Mouse (Mus musculus) embryo, embryonic 10 days (tissue): ENCODE measurements at regions not wholly inside any gene's neighbourhood (a gene's known extent, or its start where the extent isn't known, plus 50 kb on each side); places are given as distances from the start of the nearest gene placed in this dataset.

Source experiments
- DNase-seq: peaks from one replicate; pipeline ENCODE4 v3.0.0-alpha.2; 2015; ENCODE audit warnings: low spot score

- no peak for DNase-seq
Measured at GRCm38 (mm10) chr15:11712481-11713274, 194.4 kb downstream of the Npr3 start.

GRCm38 (mm10) chr15:11701246-11701645 is 205.8 kb downstream of the Npr3 start:
- no peak for DNase-seq

DNA sequence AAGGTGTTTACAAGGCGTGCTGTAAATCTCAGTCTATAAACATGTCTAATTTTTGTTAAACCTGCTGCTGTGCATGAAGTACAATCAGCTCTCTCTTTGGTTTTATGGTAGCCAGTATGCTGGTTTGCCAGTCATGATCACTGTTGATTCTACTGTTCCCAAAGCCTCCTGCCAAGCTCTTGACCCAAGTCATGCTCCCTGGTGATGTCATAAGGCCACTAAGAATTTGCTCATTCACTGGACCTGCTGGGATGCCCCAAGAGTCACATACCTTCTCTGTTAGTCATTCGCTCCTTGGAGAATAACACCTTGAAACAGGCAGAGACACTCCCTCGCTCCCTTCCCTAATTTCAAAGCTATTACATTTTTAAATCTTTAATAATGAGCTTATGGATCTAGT is 207.2 kb downstream of the Npr3 start:
- DNase-seq: no peak

DNA sequence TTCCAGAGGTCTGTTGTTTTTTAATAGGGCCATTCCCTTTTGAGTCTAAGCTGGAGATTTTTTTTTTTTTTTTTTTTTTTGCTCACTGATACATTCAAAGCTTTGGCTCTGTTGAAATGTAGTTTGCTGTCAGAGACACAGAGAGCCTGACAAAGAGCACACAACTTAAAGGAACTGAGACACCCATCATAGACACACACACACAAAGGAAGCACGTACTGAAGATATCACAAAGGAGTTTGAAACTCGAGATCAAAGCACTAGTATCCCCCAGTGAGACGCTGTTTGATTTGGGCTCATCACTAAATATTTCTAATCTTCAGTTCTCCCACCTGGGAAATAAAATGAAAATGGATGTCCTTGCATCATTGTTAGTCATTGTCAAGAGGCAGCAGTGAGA is 210.0 kb downstream of the Npr3 start:
- DNase-seq: no peak

GRCm38 (mm10) chr15:11693772-11694270 is 213.3 kb downstream of the Npr3 start:
- DNase-seq: no peak

DNA sequence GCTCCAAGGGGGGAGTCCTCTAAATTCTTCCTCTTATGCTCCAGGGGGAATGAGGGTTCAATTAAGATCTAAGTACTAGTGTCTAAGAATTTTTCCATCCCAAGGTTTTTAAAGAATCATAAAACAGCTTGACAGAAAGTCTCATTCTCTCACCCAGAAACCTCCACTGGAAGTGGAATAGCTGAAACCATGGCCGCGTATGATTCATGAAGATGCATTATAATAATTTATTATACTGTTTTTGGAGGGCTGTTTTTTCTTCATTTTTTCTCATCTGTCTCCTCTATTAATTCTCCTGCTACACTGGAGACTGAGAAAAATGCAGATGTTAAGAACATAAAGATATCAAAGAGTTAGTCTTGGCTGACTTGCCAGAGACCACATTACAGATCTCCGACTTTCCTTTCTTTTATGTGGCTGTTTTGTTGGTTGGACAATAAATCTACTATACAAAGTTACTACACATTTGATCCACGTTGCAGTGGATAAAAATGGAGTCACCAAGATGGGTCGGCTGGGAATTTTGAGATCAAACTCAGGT is 242.2 kb downstream of the Npr3 start:
- no peak for DNase-seq

- no peak for DNase-seq
Measured at GRCm38 (mm10) chr15:11655168-11655567, 251.9 kb downstream of the Npr3 start.

GRCm38 (mm10) chr15:11646241-11646640 is 246.8 kb upstream of the Tars start:
- DNase-seq: no peak

GRCm38 (mm10) chr15:11644779-11645178 is 245.3 kb upstream of the Tars start:
- no peak for DNase-seq

- no peak for DNase-seq
Measured at GRCm38 (mm10) chr15:11630654-11631053, 231.2 kb upstream of the Tars start.

DNA sequence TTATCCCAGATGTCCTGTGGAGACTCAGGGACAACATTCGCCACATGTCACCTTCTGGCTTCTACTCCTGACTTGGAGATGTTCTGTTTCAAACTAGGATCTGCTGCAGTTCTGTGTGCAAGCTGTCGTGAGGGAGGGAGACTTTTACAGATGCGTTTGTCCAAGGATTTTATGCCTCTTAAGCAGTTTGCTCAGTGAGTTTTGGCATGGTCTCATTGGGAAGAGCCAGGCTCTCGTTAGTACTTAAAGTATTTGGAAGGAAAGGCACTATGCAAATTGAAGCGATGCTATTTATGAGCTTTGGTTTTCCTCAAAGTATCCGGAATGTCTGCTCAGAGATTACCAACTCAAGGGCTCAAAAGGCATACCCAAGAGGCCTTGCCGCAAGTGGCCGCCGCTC is 227.0 kb upstream of the Tars start:
- no peak for DNase-seq

DNA sequence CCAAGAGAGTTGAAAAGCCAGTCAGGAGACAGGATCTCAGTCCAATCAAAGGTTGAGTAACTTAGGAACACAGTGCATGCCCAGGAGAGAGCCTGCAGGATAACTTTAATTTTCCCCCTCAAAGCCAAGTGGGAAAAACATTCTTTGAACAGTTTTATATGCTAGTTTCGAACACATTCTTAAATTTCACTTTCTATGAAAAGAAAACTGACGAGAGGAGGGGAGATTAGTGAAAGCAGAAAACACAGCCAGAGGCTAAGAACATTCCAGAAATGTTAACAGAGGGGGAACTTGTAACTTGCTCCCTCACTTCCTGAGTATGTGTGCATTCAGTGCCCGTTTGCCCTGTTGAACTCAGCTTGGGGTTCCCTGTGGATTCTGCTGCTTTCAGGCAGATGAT is 213.0 kb upstream of the Tars start:
- DNase-seq: no peak

DNA sequence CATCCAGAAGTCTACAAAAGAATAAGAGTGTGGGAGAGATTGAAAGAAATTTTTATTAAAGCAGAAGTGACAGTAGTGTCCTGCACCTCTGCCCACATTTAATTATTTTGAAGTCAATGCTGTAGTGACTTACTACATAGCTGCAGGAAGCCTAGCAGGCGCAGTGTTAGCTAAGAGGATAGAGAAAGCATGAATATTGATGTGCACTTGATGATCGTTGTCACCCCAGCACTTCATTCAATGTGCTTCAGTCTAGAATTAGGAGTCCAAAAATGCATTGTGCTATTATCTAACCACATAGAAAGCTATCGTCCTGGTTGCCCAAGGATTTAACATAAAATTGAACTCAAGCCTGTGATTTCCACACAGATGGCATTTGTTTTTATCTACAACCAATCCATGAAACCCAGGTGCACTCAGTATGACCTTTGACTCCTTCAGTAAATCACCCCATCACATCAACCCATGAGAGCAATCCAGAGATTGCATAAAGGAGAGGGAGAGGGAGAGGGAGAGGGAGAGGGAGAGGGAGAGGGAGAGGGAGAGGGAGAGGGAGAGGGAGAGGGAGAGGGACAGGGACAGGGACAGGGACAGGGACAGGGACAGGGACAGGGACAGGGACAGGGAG is 210.7 kb upstream of the Tars start:
- no peak for DNase-seq

DNA sequence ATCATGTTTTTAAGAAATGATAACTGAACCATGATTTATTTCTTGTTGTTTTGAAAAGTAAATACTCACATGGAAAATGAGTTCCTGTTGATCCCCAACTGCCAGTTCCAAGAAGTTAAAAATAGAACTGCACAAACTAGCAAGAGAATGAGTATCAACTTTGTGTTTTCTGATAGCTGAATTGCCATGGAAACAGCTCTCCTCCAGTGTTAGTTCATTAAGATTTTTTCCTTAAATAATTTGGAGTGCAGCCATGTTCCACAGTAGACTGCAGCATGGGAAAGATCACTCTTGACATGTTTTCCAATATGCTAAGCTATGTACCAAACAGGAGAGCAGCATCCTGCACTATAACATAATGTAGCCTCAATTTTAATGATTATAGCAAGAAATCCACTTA is 208.0 kb upstream of the Tars start:
- DNase-seq: no peak

DNA sequence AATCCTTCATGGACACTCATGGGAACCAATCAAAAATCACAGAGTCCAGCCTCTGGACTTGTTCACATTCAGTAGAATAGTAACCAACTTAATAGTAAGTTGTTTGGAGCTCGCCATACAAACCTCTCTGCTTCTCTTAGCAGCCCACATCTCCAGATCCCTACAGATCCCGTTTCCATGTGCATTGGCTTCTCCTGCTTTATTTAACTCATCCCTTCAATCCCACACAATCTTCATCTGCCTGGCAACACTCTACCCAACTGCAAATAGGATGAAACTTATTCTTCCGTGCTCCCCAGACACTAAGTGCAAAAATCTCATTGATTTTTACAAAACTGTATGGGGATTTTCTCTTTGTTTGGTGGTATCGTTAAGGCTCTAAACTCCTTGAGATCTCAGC is 206.2 kb upstream of the Tars start:
- no peak for DNase-seq

- DNase-seq: no peak
Measured at GRCm38 (mm10) chr15:11597021-11597420, 197.6 kb upstream of the Tars start.

GRCm38 (mm10) chr15:11590542-11591116 is 191.2 kb upstream of the Tars start:
- peak; percentile 46 for DNase-seq

DNA sequence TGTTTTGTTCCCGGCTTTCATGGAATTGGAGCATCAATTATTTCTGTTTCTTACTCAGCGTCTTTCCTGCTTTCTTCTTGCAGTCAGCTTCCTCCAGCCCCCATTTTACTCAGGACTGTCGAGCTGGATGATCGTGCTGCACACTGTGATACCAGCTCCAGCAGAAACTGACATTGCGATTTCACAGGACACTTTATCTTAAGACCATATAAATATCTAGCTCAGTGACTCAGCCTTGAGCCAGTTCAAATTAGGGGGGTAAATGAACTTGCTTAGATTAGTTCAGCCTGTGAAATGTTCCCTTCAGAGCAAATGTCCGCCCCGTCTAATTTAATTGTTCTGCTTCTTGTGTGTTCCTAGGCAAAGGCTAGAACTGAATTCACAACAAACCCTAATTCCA is 190.3 kb upstream of the Tars start:
- DNase-seq: no peak

DNA sequence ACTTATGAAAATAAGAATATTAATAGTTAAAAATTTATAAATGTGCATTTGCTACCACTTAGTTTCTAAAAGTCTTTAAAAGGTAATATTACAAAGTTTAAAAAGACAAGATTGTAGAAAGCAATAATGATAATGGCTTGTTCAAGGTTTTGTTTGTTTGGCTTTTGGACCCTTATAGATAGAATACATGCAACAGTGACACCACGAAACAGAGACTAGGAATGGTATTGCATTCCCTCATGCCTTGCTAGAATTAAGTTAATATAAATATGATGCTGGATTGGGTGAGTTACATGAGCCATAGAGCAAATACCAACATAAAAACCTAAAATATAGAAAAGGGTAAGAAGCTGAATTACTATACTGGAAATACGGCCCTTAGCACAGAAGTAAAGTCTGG is 186.9 kb upstream of the Tars start:
- DNase-seq: no peak

DNA sequence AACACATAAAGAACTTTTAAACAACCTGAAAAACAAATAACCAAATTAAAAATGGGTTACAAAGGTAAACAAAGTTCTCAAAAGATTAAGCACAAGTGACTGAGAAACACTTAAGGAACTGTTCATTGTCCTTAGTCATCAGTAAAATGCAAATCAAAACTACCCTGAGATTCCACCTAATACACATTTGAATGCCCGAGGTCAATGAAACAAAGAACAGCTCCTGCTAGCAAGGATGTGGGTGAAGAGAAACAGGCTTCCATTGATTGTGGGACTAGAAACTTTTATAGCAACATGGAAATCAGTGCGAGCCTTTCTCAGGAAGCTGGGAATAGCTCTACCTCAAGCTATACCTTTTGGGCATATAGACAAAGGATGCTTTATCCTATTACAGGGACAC is 184.7 kb upstream of the Tars start:
- DNase-seq: no peak

- no peak for DNase-seq
Measured at GRCm38 (mm10) chr15:11578331-11578730, 178.9 kb upstream of the Tars start.

GRCm38 (mm10) chr15:11574359-11574758 is 174.9 kb upstream of the Tars start:
- DNase-seq: no peak

GRCm38 (mm10) chr15:11573496-11573895 is 174.0 kb upstream of the Tars start:
- no peak for DNase-seq
